Mouse (Mus musculus) neural tube, embryonic 15.5 days (tissue): ENCODE results near the gene Actc1. TPM values are rescaled to one million over a fixed set of nuclear protein-coding genes. Genes with fewer than 3 reads are reported as not detected.

Experiments
- ATAC-seq: fragments of 200-750 bp; cut with Nextera tagmentation; 2 replicates; pipeline ENCODE4 v1.8.0; 2017; ENCODE audit warnings: mild to moderate bottlenecking, moderate TSS enrichment, moderate library complexity; ENCODE audit not compliant: low FRiP score
- H3K27ac ChIP-seq: fragments of 300-500 bp; sonication (generic); replicated peaks from 2 replicates; pipeline ENCODE4 v1.5.1; 2015; ENCODE audit warnings: mild to moderate bottlenecking, inconsistent platforms
- H3K27me3 ChIP-seq: fragments of 300-500 bp; sonication (generic); replicated peaks from 2 replicates; pipeline ENCODE4 v1.6.1; 2015; ENCODE audit warnings: inconsistent platforms
- H3K36me3 ChIP-seq: fragments of 300-500 bp; sonication (generic); 2 replicates; pipeline ENCODE4 v1.6.1; 2015; ENCODE audit warnings: inconsistent platforms
- H3K4me1 ChIP-seq: fragments of 300-500 bp; sonication (generic); 2 replicates; pipeline ENCODE4 v1.6.1; 2015; ENCODE audit warnings: inconsistent platforms
- H3K4me2 ChIP-seq: fragments of 300-500 bp; sonication (generic); 2 replicates; pipeline ENCODE4 v1.6.1; 2015; ENCODE audit warnings: inconsistent platforms, mild to moderate bottlenecking, moderate library complexity
- H3K4me3 ChIP-seq: fragments of 300-500 bp; sonication (generic); replicated peaks from 2 replicates; pipeline ENCODE4 v1.5.1; 2015; ENCODE audit warnings: mild to moderate bottlenecking, inconsistent platforms
- H3K9ac ChIP-seq: fragments of 300-500 bp; sonication (generic); replicated peaks from 2 replicates; pipeline ENCODE4 v1.6.1; 2015; ENCODE audit warnings: mild to moderate bottlenecking, inconsistent platforms
- H3K9me3 ChIP-seq: fragments of 300-500 bp; sonication (generic); replicated peaks from 2 replicates; pipeline ENCODE4 v1.6.1; 2016; ENCODE audit warnings: inconsistent platforms
- WGBS: fragments of 180-500 bp; shearing (Covaris S2); methylation state at CpG from one replicate; pipeline ENCODE4 v1.1.7; 2015; ENCODE audit warnings: mixed read lengths; 5-methylcytosine and 5-hydroxymethylcytosine counted together
- polyA plus RNA-seq: library from polyadenylated mRNA; unstranded; fragments of >200 nt; fragmentation: Nextera tagmentation; extraction: Ambion mirVana; gene quantifications from 2 replicates; pipeline ENCODE4 v1.2.1, GENCODE M21; 2015

Gene Actc1
- polyA plus RNA-seq, 1 experiment from 2014 or later = 90.0 TPM

GRCm38 (mm10) chr2:114071876-114072275, 18.5 kb upstream of the Actc1 start:
- WGBS = 98% methylated on average over 2 of the region's 2 CpGs
- Histone ChIP-seq H3K27me3 (no peaks in the 10 kb centered on the region), H3K36me3 (no peaks in the 10 kb centered on the region), H3K4me1 (no peaks in the 10 kb centered on the region), H3K9ac (no peak overlapping the region), H3K4me3 (no peak overlapping the region), H3K9me3 (no peaks in the 10 kb centered on the region), H3K4me2 (no peak overlapping the region), H3K27ac (no peak overlapping the region)
- no peak for ATAC-seq

GRCm38 (mm10) chr2:114066226-114066625, 12.9 kb upstream of the Actc1 start:
- Histone ChIP-seq H3K4me1 (no peaks in the 10 kb centered on the region), H3K4me2 (no peak overlapping the region), H3K9ac (no peak overlapping the region), H3K9me3 (no peaks in the 10 kb centered on the region), H3K4me3 (no peak overlapping the region), H3K27me3 (no peaks in the 10 kb centered on the region), H3K27ac (no peak overlapping the region), H3K36me3 (no peaks in the 10 kb centered on the region)
- 87% methylated on average over 3 of the region's 3 CpGs for WGBS
- ATAC-seq = no peak

- Histone ChIP-seq H3K27me3 (no peaks in the 10 kb centered on the region), H3K9ac (no peak overlapping the region), H3K36me3 (no peaks in the 10 kb centered on the region), H3K4me2 (no peak overlapping the region), H3K27ac (no peak overlapping the region), H3K9me3 (no peaks in the 10 kb centered on the region), H3K4me3 (no peak overlapping the region), H3K4me1 (no peaks in the 10 kb centered on the region)
- WGBS = 76% methylated on average over 2 of the region's 2 CpGs
- ATAC-seq = no peak
Measured at GRCm38 (mm10) chr2:114064004-114064403, 10.7 kb upstream of the Actc1 start.

GRCm38 (mm10) chr2:114060071-114060591, 6.8 kb upstream of the Actc1 start:
- Histone ChIP-seq H3K9me3 (no peaks in the 10 kb centered on the region), H3K4me2 (no peak overlapping the region), H3K27me3 (no peaks in the 10 kb centered on the region), H3K4me1 (no peaks in the 10 kb centered on the region), H3K9ac (no peak overlapping the region), H3K36me3 (no peaks in the 10 kb centered on the region), H3K27ac (no peak overlapping the region), H3K4me3 (no peak overlapping the region)
- 31% methylated on average over 6 of the region's 6 CpGs for WGBS
- no peak for ATAC-seq

GRCm38 (mm10) chr2:114059608-114060007, 6.3 kb upstream of the Actc1 start:
- Histone ChIP-seq H3K9me3 (no peaks in the 10 kb centered on the region), H3K4me1 (no peaks in the 10 kb centered on the region), H3K36me3 (no peaks in the 10 kb centered on the region), H3K4me2 (no peak overlapping the region), H3K4me3 (no peak overlapping the region), H3K9ac (no peak overlapping the region), H3K27ac (no peak overlapping the region), H3K27me3 (no peaks in the 10 kb centered on the region)
- 93% methylated on average over 1 of the region's 1 CpGs for WGBS
- ATAC-seq = no peak

- WGBS = 95% methylated on average over 10 of the region's 10 CpGs
- Histone ChIP-seq H3K9ac (no peak overlapping the region), H3K4me3 (no peak overlapping the region), H3K4me1 (no peaks in the 10 kb centered on the region), H3K36me3 (no peaks in the 10 kb centered on the region), H3K27ac (no peak overlapping the region), H3K27me3 (no peaks in the 10 kb centered on the region), H3K4me2 (no peak overlapping the region), H3K9me3 (no peaks in the 10 kb centered on the region)
- no peak for ATAC-seq
Measured at GRCm38 (mm10) chr2:114058226-114058796, 5.0 kb upstream of the Actc1 start.

- Histone ChIP-seq H3K4me3 (no peak overlapping the region), H3K9me3 (no peaks in the 10 kb centered on the region), H3K36me3 (no peaks in the 10 kb centered on the region), H3K9ac (no peak overlapping the region), H3K27ac (no peak overlapping the region), H3K27me3 (no peaks in the 10 kb centered on the region), H3K4me2 (no peak overlapping the region), H3K4me1 (no peaks in the 10 kb centered on the region)
- no peak for ATAC-seq
- WGBS = 37% methylated on average over 10 of the region's 10 CpGs
Measured at GRCm38 (mm10) chr2:114057303-114057853, 4.0 kb upstream of the Actc1 start.

GRCm38 (mm10) chr2:114054129-114054528, 781 bp upstream of the Actc1 start:
- Histone ChIP-seq H3K27me3 (no peaks in the 10 kb centered on the region), H3K36me3 (no peaks in the 10 kb centered on the region), H3K4me3 (no peak overlapping the region), H3K9me3 (no peaks in the 10 kb centered on the region), H3K27ac (no peak overlapping the region), H3K9ac (no peak overlapping the region), H3K4me2 (no peak overlapping the region), H3K4me1 (no peaks in the 10 kb centered on the region)
- 97% methylated on average over 4 of the region's 4 CpGs for WGBS
- no peak for ATAC-seq

- H3K27ac ChIP-seq = no peak overlapping the region
- 94% methylated on average over 13 of the region's 14 CpGs for whole genome bisulfite sequencing
- no peak for ATAC-seq
Measured at GRCm38 (mm10) chr2:114051871-114052241, 1.5 kb downstream of the Actc1 start.

GRCm38 (mm10) chr2:114051111-114051870, 2.1 kb downstream of the Actc1 start:
- no peak overlapping the region for H3K4me3 ChIP-seq
- H3K36me3 ChIP-seq = no peaks in the 10 kb centered on the region
- ATAC-seq = no peak
- no peaks in the 10 kb centered on the region for H3K27me3 ChIP-seq
- no peaks in the 10 kb centered on the region for H3K9me3 ChIP-seq
- H3K27ac ChIP-seq = no peak overlapping the region
- 92% methylated on average over 7 of the region's 7 CpGs for WGBS
- H3K9ac ChIP-seq = no peak overlapping the region
- H3K4me2 ChIP-seq = no peak overlapping the region
- no peaks in the 10 kb centered on the region for H3K4me1 ChIP-seq

More at GRCm38 (mm10) chr2:114051871-114052241, 1.5 kb downstream of the Actc1 start:
- Histone ChIP-seq H3K4me3 (no peak overlapping the region), H3K9ac (no peak overlapping the region), H3K36me3 (no peaks in the 10 kb centered on the region), H3K9me3 (no peaks in the 10 kb centered on the region), H3K4me1 (no peaks in the 10 kb centered on the region), H3K27me3 (no peaks in the 10 kb centered on the region), H3K4me2 (no peak overlapping the region)

- Histone ChIP-seq H3K9me3 (no peaks in the 10 kb centered on the region), H3K27me3 (no peaks in the 10 kb centered on the region), H3K36me3 (no peaks in the 10 kb centered on the region), H3K9ac (no peak overlapping the region), H3K4me3 (no peak overlapping the region), H3K27ac (no peak overlapping the region), H3K4me2 (no peak overlapping the region), H3K4me1 (no peaks in the 10 kb centered on the region)
- 95% methylated on average over 7 of the region's 7 CpGs for WGBS
- ATAC-seq = no peak
Measured at GRCm38 (mm10) chr2:114050150-114050549, 3.2 kb downstream of the Actc1 start.

GRCm38 (mm10) chr2:114049372-114049771, 4.0 kb downstream of the Actc1 start:
- H3K36me3 ChIP-seq = no peaks in the 10 kb centered on the region
- H3K27me3 ChIP-seq = no peaks in the 10 kb centered on the region
- H3K9ac ChIP-seq = no peak overlapping the region
- H3K27ac ChIP-seq = no peak overlapping the region
- no peak overlapping the region for H3K4me2 ChIP-seq
- WGBS = 92% methylated on average over 7 of the region's 7 CpGs
- H3K9me3 ChIP-seq = no peaks in the 10 kb centered on the region
- no peak for ATAC-seq
- H3K4me1 ChIP-seq = no peaks in the 10 kb centered on the region
- no peak overlapping the region for H3K4me3 ChIP-seq
